Mouse (Mus musculus) erythroid progenitor cell, adult 5-6 weeks (primary cell): ENCODE data around the gene Arhgap42. TPM values are rescaled to one million over a fixed set of nuclear protein-coding genes. Genes with fewer than 3 reads are reported as not detected.

ENCODE experiments used
- ATAC-seq: replicated peaks from 2 replicates; pipeline ENCODE4 v1.8.0; 2016; ENCODE audit warnings: moderate number of reproducible peaks, mild to moderate bottlenecking, moderate TSS enrichment, inconsistent platforms; ENCODE audit not compliant: poor library complexity, low FRiP score, severe bottlenecking
- total RNA-seq, 2 experiments: library from RNA; stranded (forward) in 1 of 2; stranded (reverse) in 1 of 2; fragments of 150-400 nt in 1 of 2; fragments of 186-747, 209-891 nt in 1 of 2; gene quantifications; 2 replicates each; pipeline versions ENCODE4 v1.2.3 to v1.2.4; 2015 to 2017; ENCODE audit warnings: low replicate concordance in 2 of 2

Gene Arhgap42
- total RNA-seq (2015; ENCODE audit: low replicate concordance) (not detected in 2 replicates), total RNA-seq (2017; ENCODE audit: low replicate concordance) (0.26 TPM in 1 of 2 replicates, not detected in the other)

GRCm38 (mm10) chr9:9238438-9239391 lies at the start of gene Arhgap42:
Arhgap42 (minus strand) TSS chr9:9239101.
- no peak for ATAC-seq

GRCm38 (mm10) chr9:9288140-9288539 lies 49.2 kb upstream of the Arhgap42 start:
- ATAC-seq = no peak

GRCm38 (mm10) chr9:9269305-9269704 lies 30.4 kb upstream of the Arhgap42 start:
- no peak for ATAC-seq

GRCm38 (mm10) chr9:9267606-9268601 lies 29.0 kb upstream of the Arhgap42 start:
- ATAC-seq = no peak

GRCm38 (mm10) chr9:9263543-9263942 lies 24.6 kb upstream of the Arhgap42 start:
- no peak for ATAC-seq

- ATAC-seq = no peak
Measured at GRCm38 (mm10) chr9:9262479-9262878, 23.6 kb upstream of the Arhgap42 start.

GRCm38 (mm10) chr9:9254764-9255163 lies 15.9 kb upstream of the Arhgap42 start:
- ATAC-seq = no peak

GRCm38 (mm10) chr9:9248529-9248928 lies 9.6 kb upstream of the Arhgap42 start:
- no peak for ATAC-seq

- no peak for ATAC-seq
Measured at GRCm38 (mm10) chr9:9245994-9246393, 7.1 kb upstream of the Arhgap42 start.

- ATAC-seq = no peak
Measured at GRCm38 (mm10) chr9:9243834-9244233, 4.9 kb upstream of the Arhgap42 start.

GRCm38 (mm10) chr9:9241202-9241795 lies 2.4 kb upstream of the Arhgap42 start:
- ATAC-seq = no peak

- no peak for ATAC-seq
Measured at GRCm38 (mm10) chr9:9237511-9237910, 1.4 kb downstream of the Arhgap42 start.

GRCm38 (mm10) chr9:9229662-9230061 lies 9.2 kb downstream of the Arhgap42 start:
- ATAC-seq = no peak

GRCm38 (mm10) chr9:9224837-9225236 lies 14.1 kb downstream of the Arhgap42 start:
- ATAC-seq = no peak

- no peak for ATAC-seq
Measured at GRCm38 (mm10) chr9:9223384-9223783, 15.5 kb downstream of the Arhgap42 start.

GRCm38 (mm10) chr9:9221950-9222486 lies 16.9 kb downstream of the Arhgap42 start:
- ATAC-seq = no peak

- no peak for ATAC-seq
Measured at GRCm38 (mm10) chr9:9221185-9221584, 17.7 kb downstream of the Arhgap42 start.

GRCm38 (mm10) chr9:9218301-9218700 lies 20.6 kb downstream of the Arhgap42 start:
- ATAC-seq = no peak

- ATAC-seq = no peak
Measured at GRCm38 (mm10) chr9:9214849-9215248, 24.1 kb downstream of the Arhgap42 start.
